Mouse (Mus musculus) neural tube, embryonic 12.5 days (tissue): ENCODE data around the gene Grip1. TPM values are rescaled to one million over a fixed set of nuclear protein-coding genes. Genes with fewer than 3 reads are reported as not detected.
A peak's percentile ranks its signal among the peaks of the same experiment; 100 is the strongest.

Source experiments
- ATAC-seq: fragments of 200-750 bp; cut with Nextera tagmentation; 2 replicates; pipeline ENCODE4 v1.8.0; 2017; ENCODE audit warnings: low read depth, mild to moderate bottlenecking, moderate TSS enrichment, moderate library complexity; ENCODE audit not compliant: low FRiP score
- H3K27ac ChIP-seq: fragments of 300-500 bp; sonication (generic); 2 replicates; pipeline ENCODE4 v1.5.1; 2016
- H3K27me3 ChIP-seq: fragments of 300-500 bp; sonication (generic); replicated peaks from 2 replicates; pipeline ENCODE4 v1.6.1; 2016; ENCODE audit warnings: mild to moderate bottlenecking
- H3K36me3 ChIP-seq: fragments of 300-500 bp; sonication (generic); 2 replicates; pipeline ENCODE4 v1.6.1; 2016; ENCODE audit warnings: mild to moderate bottlenecking
- H3K4me1 ChIP-seq: fragments of 300-500 bp; sonication (generic); 2 replicates; pipeline ENCODE4 v1.6.1; 2016
- H3K4me2 ChIP-seq: fragments of 300-500 bp; sonication (generic); replicated peaks from 2 replicates; pipeline ENCODE4 v1.6.1; 2016; ENCODE audit warnings: mild to moderate bottlenecking
- H3K4me3 ChIP-seq: fragments of 300-500 bp; sonication (generic); 2 replicates; pipeline ENCODE4 v1.5.1; 2016
- H3K9ac ChIP-seq: fragments of 300-500 bp; sonication (generic); 2 replicates; pipeline ENCODE4 v1.6.1; 2016; ENCODE audit warnings: mild to moderate bottlenecking
- H3K9me3 ChIP-seq: fragments of 300-500 bp; sonication (generic); 2 replicates; pipeline ENCODE4 v1.6.1; 2016; ENCODE audit warnings: mild to moderate bottlenecking
- WGBS: fragments of 180-500 bp; shearing (Covaris S2); methylation state at CpG from one replicate; pipeline ENCODE4 v1.1.7; 2016; 5-methylcytosine and 5-hydroxymethylcytosine counted together
- polyA plus RNA-seq: library from polyadenylated mRNA; unstranded; fragments of >200 nt; fragmentation: Nextera tagmentation; extraction: Ambion mirVana; gene quantifications from 2 replicates; pipeline ENCODE4 v1.2.1, GENCODE M21; 2016

Gene Grip1
- polyA plus RNA-seq, 1 experiment from 2014 or later = 20.3 TPM

DNA sequence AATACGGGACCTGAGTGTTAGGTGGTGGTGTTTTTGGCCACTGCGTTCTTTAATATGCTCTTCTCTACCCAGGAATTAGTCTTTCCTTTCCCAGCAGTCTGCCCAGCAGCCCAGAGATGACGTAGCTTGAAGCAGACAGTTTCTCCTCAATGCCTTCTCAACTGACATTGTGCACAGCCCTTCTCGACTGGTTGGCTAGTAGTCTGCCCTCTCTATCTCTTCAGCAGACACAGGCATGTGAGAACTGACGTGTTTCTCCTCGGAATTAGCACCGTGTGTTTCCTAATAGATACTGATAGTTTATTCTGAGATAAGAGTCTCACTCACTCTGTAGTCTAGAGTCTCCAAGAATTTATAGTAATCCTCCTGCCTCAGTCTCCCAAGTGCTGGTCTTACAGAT, 10.2 kb downstream of the Grip1 start:
- Histone ChIP-seq H3K27me3 (no peaks in the 10 kb centered on the region), H3K4me2 (no peak overlapping the region), H3K4me3 (no peak overlapping the region), H3K27ac (no peak overlapping the region), H3K9ac (no peak overlapping the region), H3K36me3 (no peaks in the 10 kb centered on the region), H3K9me3 (no peaks in the 10 kb centered on the region), H3K4me1 (no peaks in the 10 kb centered on the region)
- no peak for ATAC-seq
- 89% methylated on average over 7 of the region's 7 CpGs for WGBS

DNA sequence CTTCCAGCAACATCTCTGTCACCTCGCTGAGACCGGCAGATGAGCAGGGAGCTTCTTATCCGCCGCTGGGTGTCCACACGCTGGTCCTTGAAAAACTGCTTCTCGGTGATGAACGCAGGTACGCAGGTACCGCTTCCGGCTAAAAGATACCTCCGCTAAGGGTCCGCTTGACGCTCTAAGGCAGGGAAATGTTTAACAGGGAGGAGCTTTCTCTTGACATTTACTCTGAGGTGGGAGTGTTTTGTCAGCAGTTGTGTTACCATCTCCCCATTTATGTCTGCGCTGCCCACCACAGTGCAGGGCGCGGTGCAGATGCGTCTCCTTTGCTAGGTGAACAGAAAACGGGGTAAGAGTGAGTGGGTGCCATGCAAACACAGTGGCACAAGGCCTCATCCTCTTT, 14.3 kb downstream of the Grip1 start:
- H3K27ac ChIP-seq = no peak overlapping the region

DNA sequence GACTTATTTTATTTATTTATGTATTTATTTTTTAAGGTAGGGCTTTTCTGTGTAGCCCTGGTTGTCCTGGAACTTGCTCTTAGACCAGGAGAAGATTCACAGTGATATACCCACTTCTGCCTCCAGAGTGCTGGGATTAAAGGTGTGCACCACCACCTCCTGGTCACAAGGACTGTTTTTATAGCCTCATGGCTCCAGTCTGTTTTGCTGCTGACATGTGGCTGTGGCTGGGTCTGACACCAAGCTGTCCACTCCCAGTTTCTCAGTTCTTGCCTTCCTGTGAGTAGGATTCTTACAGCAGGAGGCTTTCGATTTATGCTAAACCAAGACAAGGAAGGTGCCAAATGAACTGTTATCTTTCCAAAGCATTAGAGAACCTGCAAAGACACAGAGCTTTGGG, 16.5 kb downstream of the Grip1 start:
- no peak overlapping the region for H3K4me3 ChIP-seq
- no peaks in the 10 kb centered on the region for H3K36me3 ChIP-seq
- no peak overlapping the region for H3K27ac ChIP-seq
- ATAC-seq = no peak
- no peaks in the 10 kb centered on the region for H3K9me3 ChIP-seq
- no peak overlapping the region for H3K9ac ChIP-seq
- H3K27me3 ChIP-seq = no peaks in the 10 kb centered on the region
- WGBS = 91% methylated on average over 1 of the region's 1 CpGs
- H3K4me1 ChIP-seq = no peaks in the 10 kb centered on the region
- no peak overlapping the region for H3K4me2 ChIP-seq

More for the DNA sequence above, 14.3 kb downstream of the Grip1 start:
- Histone ChIP-seq H3K4me2 (no peak overlapping the region), H3K27me3 (no peaks in the 10 kb centered on the region), H3K9ac (no peak overlapping the region), H3K36me3 (no peaks in the 10 kb centered on the region), H3K4me1 (no peaks in the 10 kb centered on the region), H3K9me3 (no peaks in the 10 kb centered on the region), H3K4me3 (no peak overlapping the region)
- no peak for ATAC-seq
- WGBS = 94% methylated on average over 18 of the region's 18 CpGs

DNA sequence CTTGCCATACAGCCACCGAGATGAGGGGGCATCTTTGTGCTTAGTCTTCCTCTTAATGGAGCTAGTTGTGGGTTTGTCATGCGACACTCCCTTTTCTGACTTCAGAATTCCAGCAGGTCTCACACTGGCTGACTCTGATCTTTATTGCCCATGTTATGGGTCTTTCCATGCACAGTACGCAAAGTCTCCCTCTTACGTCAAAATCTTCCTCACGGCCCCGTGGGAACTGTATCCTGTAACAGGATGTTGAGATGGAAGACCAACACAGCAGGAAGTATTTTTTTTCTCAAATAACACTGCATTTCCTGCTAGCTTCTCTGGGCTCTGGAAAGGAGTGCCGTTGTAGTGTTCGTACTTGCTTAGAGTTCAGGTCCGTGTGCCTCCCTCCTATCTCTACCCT, 21.5 kb downstream of the Grip1 start:
- no peak overlapping the region for H3K27ac ChIP-seq
- H3K27me3 ChIP-seq = no peaks in the 10 kb centered on the region
- H3K4me3 ChIP-seq = no peak overlapping the region
- no peaks in the 10 kb centered on the region for H3K36me3 ChIP-seq
- no peak for ATAC-seq
- H3K4me1 ChIP-seq = no peaks in the 10 kb centered on the region
- no peak overlapping the region for H3K9ac ChIP-seq
- no peak overlapping the region for H3K4me2 ChIP-seq
- WGBS = 78% methylated on average over 9 of the region's 9 CpGs
- H3K9me3 ChIP-seq = no peaks in the 10 kb centered on the region

DNA sequence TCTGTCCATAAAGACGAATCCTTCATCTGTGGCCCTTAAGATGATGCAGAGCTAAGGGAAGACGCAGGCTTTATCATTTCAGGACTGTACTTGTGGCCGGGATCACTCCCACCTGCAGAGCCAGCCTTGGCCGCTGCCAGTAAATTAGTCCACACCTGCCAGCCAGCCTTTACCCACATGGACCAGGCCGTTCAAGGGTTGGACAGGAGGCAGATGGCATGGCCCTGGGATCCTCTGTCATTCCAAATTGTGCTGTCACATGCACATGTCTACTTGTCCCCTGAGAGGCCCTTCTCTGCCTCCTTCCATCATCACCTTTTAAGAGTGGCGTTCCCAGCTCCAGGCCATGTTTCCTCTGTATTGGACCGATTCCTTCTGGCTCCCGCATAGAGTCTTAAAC, 24.0 kb downstream of the Grip1 start:
- 80% methylated on average over 8 of the region's 8 CpGs for WGBS
- no peaks in the 10 kb centered on the region for H3K36me3 ChIP-seq
- H3K9me3 ChIP-seq = no peaks in the 10 kb centered on the region
- no peak for ATAC-seq
- H3K9ac ChIP-seq = no peak overlapping the region
- H3K4me3 ChIP-seq = no peak overlapping the region
- H3K4me2 ChIP-seq = no peak overlapping the region
- no peaks in the 10 kb centered on the region for H3K27me3 ChIP-seq
- peaks cover 5% of the 10 kb centered on the region for H3K4me1 ChIP-seq
- H3K27ac ChIP-seq = no peak overlapping the region

DNA sequence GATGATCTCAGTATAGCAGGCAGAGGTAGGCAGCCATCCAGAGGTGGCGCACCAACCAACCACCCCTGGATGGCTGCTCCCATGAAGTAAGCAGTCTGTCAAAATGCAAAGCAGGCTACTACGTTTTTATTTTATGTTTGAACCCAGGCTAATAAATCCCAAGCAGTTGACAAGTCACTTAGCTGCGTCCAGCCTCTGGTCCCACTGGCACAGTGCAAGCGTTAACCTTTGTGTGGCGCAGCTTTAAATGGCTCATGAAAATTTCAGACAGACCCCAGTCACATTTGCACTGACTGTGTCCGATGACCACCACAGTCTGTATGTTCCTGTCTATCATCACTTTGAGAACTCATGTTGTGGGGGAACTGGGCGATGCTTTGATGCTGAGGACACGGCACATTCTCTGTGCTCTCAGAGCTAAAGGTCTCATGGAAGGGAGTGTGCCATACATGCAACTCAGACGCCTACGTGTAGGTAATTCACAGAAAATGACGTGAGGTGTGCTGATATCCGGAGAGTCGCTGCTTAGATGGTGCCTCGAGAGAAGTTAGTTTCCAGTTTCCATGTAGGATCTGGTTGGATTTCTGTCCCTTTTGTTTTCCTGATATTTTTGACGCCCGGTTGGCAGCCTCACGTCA, 29.6 kb downstream of the Grip1 start:
- Histone ChIP-seq H3K4me3 (no peak overlapping the region), H3K27me3 (no peaks in the 10 kb centered on the region), H3K9ac (no peak overlapping the region), H3K27ac (no peak overlapping the region), H3K36me3 (no peaks in the 10 kb centered on the region), H3K4me2 (peak overlapping the region; percentile 36), H3K9me3 (no peaks in the 10 kb centered on the region), H3K4me1 (peaks cover 22% of the 10 kb centered on the region)
- peak; percentile 51; the same call in 1 of the 2 replicates for ATAC-seq
- 36% methylated on average over 17 of the region's 17 CpGs for WGBS

DNA sequence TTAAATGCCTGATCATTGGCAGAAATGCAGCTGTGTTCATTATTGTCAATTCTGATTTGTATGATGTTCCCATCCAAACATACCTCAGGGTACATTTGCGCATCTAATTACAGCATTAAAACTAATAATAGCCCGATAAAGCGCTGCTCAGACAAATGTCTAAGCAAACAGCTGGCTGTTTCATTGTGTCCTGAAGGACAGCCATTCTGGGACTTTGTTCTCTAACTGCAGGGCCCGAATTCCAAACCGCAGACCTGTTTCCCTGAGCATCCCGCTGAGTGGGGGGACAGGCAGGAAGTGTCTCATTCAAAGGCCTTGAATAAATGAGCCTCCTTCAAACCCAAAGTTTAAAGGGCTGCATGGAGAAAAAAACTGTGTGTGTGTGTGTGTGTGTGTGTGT, 30.1 kb downstream of the Grip1 start:
- Histone ChIP-seq H3K4me1 (peaks cover 22% of the 10 kb centered on the region), H3K4me3 (no peak overlapping the region), H3K9ac (no peak overlapping the region), H3K27me3 (no peaks in the 10 kb centered on the region), H3K4me2 (peak overlapping the region; percentile 36), H3K9me3 (no peaks in the 10 kb centered on the region), H3K27ac (no peak overlapping the region), H3K36me3 (no peaks in the 10 kb centered on the region)
- no peak; the same call in 1 of the 2 replicates for ATAC-seq
- WGBS = 4% methylated on average over 6 of the region's 6 CpGs

DNA sequence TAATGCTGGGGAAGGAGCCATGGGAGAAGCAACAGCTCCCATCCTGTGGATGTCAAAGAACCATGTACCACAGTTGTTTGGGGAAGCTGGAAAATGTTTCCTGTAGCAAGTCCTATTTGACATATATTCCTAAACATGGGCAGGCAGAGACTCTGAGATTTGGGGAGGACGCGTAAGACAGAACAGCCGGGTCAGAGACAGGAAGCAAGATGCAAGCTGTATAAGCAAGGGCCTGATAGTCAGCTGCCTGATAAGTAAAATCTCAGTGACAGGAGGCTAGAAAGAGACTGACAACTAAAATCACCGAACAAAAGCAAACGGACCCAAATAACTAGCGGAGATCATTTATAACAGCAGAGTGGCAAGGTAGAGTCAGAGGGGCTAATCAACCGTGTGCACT, 33.3 kb downstream of the Grip1 start:
- Histone ChIP-seq H3K9ac (no peak overlapping the region), H3K36me3 (no peaks in the 10 kb centered on the region), H3K4me3 (no peak overlapping the region), H3K9me3 (no peaks in the 10 kb centered on the region), H3K4me2 (no peak overlapping the region), H3K27me3 (no peaks in the 10 kb centered on the region), H3K27ac (no peak overlapping the region), H3K4me1 (peaks cover 19% of the 10 kb centered on the region)
- 91% methylated on average over 7 of the region's 7 CpGs for WGBS
- ATAC-seq = no peak

DNA sequence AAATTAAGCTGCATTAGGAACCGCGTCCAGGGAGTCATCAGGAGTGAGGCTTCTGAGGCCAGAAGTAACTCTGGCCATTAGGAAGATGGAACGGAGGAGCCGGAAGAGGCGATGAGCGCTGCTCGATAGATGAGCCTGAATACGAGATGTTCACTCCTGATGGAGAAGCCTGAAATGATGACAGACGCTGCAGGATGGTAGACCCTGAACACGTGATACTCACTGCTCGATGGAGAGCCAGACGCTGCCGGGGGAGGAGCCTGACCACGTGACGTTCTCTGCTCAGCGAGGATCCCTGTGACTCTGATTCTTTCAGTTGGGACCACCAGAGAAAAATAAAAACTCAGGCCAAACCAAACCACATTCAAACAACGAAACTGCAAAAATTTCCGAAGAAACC, 37.2 kb downstream of the Grip1 start:
- Histone ChIP-seq H3K27ac (no peak overlapping the region), H3K4me2 (no peak overlapping the region), H3K9ac (no peak overlapping the region), H3K4me1 (no peaks in the 10 kb centered on the region), H3K9me3 (no peaks in the 10 kb centered on the region), H3K36me3 (no peaks in the 10 kb centered on the region), H3K4me3 (no peak overlapping the region), H3K27me3 (no peaks in the 10 kb centered on the region)
- WGBS = 96% methylated on average over 18 of the region's 18 CpGs
- no peak for ATAC-seq

DNA sequence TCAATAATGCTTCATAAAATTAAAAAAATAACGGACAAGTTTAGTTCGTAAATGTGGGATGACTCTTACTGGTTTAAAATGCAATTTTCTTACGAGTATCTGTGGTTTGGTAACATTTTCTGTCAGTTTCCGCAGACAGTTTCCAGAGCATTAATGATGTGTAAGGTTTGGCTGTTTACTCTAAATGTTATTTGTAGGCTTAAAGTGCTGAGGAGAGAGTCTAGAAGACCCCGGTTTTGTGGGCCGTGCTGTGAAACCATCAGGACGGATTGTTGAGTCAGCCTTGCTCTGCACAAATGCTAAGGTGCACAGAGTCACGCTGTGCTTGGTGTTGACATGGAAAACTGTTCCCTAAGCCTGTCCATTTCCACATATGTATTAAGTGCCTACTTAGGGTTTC, 41.7 kb downstream of the Grip1 start:
- H3K27me3 ChIP-seq = no peaks in the 10 kb centered on the region
- no peak overlapping the region for H3K27ac ChIP-seq
- H3K9me3 ChIP-seq = peaks cover 9% of the 10 kb centered on the region
- no peaks in the 10 kb centered on the region for H3K4me1 ChIP-seq
- no peaks in the 10 kb centered on the region for H3K36me3 ChIP-seq
- no peak overlapping the region for H3K4me2 ChIP-seq
- no peak overlapping the region for H3K9ac ChIP-seq
- 92% methylated on average over 8 of the region's 8 CpGs for WGBS
- ATAC-seq = no peak
- H3K4me3 ChIP-seq = no peak overlapping the region

DNA sequence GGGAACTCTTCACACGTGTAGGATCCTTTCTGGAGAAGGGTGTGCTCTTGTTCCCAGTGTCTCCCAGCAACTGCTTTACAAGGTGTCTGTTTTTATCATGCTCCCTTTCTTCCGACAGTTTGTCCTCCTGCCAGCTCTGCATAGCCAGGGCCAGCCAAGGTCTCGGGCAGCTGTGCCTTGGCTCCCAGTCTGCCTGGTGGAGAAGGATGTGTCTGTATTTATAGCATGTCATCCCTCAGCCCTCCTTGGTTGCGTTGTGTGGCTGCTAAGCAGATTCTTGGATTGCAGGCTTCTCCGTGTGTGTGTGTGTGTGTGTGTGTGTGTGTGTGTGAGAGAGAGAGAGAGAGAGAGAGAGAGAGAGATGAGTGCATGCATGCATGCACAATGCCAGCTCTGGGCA, 42.6 kb downstream of the Grip1 start:
- Histone ChIP-seq H3K36me3 (no peaks in the 10 kb centered on the region), H3K4me2 (no peak overlapping the region), H3K27ac (no peak overlapping the region), H3K9ac (no peak overlapping the region), H3K4me1 (no peaks in the 10 kb centered on the region), H3K4me3 (no peak overlapping the region), H3K9me3 (peaks cover 9% of the 10 kb centered on the region), H3K27me3 (no peaks in the 10 kb centered on the region)
- no peak for ATAC-seq
- 66% methylated on average over 5 of the region's 5 CpGs for WGBS

DNA sequence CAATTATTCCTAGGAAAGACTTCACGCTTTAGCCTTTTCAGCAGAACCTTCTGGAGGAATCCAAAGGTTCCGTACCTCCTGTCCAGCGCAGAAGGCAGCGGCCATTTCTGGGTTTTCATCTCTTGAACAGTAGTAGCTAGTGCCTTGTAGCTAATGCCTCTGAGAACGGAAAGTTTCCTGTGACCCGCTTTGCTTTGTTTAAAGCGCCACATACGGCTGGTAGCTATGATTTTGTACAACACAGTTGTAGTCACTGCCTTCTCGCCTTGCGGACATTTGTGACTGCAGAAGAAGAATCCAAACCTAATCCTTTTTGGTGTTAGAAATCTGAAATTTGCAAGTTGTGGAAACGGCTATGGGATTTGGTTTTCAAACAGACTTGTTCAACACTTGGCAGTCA, 68.1 kb downstream of the Grip1 start:
- Histone ChIP-seq H3K4me3 (no peak overlapping the region), H3K9ac (no peak overlapping the region), H3K36me3 (no peaks in the 10 kb centered on the region), H3K4me2 (no peak overlapping the region), H3K4me1 (no peaks in the 10 kb centered on the region), H3K27me3 (no peaks in the 10 kb centered on the region), H3K9me3 (peaks cover 5% of the 10 kb centered on the region; the same call in 1 of the 2 replicates), H3K27ac (no peak overlapping the region)
- no peak for ATAC-seq
- 97% methylated on average over 11 of the region's 11 CpGs for WGBS

DNA sequence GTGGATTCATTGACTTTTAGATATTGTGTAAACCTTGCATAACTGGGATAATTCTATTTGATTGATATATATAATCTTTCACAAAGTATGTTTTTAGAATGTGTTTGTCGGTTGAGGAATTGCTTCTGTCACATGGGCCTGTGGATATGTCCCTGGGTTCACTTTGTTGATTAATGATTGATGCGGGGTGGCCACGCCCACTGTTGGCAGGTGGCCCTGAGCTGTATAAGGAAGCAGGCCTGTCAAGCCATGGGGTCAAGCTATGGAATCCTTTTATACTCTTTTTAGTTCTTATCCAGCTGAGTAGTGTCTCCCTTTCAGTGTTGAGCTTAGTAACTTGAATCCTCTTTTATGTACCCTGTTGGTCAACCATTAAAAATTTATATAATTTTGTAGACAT, 72.1 kb downstream of the Grip1 start:
- no peak overlapping the region for H3K27ac ChIP-seq
- H3K36me3 ChIP-seq = no peaks in the 10 kb centered on the region
- no peak overlapping the region for H3K4me2 ChIP-seq
- ATAC-seq = no peak
- H3K4me3 ChIP-seq = no peak overlapping the region
- no peak overlapping the region for H3K9ac ChIP-seq
- no peaks in the 10 kb centered on the region for H3K4me1 ChIP-seq
- 68% methylated on average over 3 of the region's 3 CpGs for WGBS
- no peaks in the 10 kb centered on the region for H3K27me3 ChIP-seq
- H3K9me3 ChIP-seq = no peaks in the 10 kb centered on the region
